Mouse (Mus musculus): ENCODE measurements around the gene Fam136a.

- TF ChIP-seq HCFC1 (IDR thresholded peaks at IDR 0.05; ENCODE audit: borderline replicate concordance, insufficient read depth, low read length) (no peak), MAFK (IDR thresholded peaks at IDR 0.05; ENCODE audit: insufficient read depth, low read depth, low read length) (no peak), ZC3H11A (IDR thresholded peaks at IDR 0.05; ENCODE audit: borderline replicate concordance, low read depth, low read length) (no peak)
Observed at GRCm38 (mm10) chr6:86335860-86336259, 29.6 kb upstream of the Fam136a start.
